In genomic region chr11:6923917-6924316, GRCm38 (mm10) we compare ENCODE assay signal across 9 mouse cellular contexts.
DNase-seq lines count a peak whose midpoint lies in the region; ATAC-seq and TF ChIP-seq lines count a peak whose summit lies in the region.
"Had no signal": no experiment of that assay in that cellular context is flagged by ENCODE, and none has a peak within 500 bp of the region (broad histone marks: within the 10 kb centered on the region; RNA-seq: fewer than 3 reads in every experiment).

No protein-coding gene starts in this region.

- no peaks in the 10 kb centered on the region for H3K27me3 ChIP-seq in forebrain, embryonic 16.5 days (replicated peaks; ENCODE audit: control insufficient read depth, insufficient read depth, low read length)
- no peaks in the 10 kb centered on the region for H3K27me3 ChIP-seq in forebrain, embryonic 11.5 days (ENCODE audit: control insufficient read depth, insufficient read depth, low read length)
- 0 out of 2 replicates have a peak, but pooled peaks cover 3% of the 10 kb centered on the region for H3K27me3 ChIP-seq in midbrain, embryonic 12.5 days
- H3K27me3 ChIP-seq in midbrain, embryonic 16.5 days (ENCODE audit: control insufficient read depth, insufficient read depth, low read depth, low read length) = no peaks in the 10 kb centered on the region
- no peaks in the 10 kb centered on the region for H3K27me3 ChIP-seq in limb, embryonic 15.5 days
- no peaks in the 10 kb centered on the region; the same call in 1 of the 2 replicates for H3K27me3 ChIP-seq in stomach, embryonic 16.5 days (ENCODE audit: control insufficient read depth, insufficient read depth, low read length)

- H3K9ac ChIP-seq in forebrain, embryonic 16.5 days (replicated peaks; ENCODE audit: low read depth, low read length) = no peak overlapping the region
- H3K9ac ChIP-seq in forebrain, embryonic 11.5 days (ENCODE audit: low read length) = no peak overlapping the region
- H3K9ac ChIP-seq in midbrain, embryonic 12.5 days (replicated peaks) = no peak overlapping the region
- H3K9ac ChIP-seq in midbrain, embryonic 16.5 days (ENCODE audit: low read depth, low read length) = no peak overlapping the region
- no peak overlapping the region for H3K9ac ChIP-seq in limb, embryonic 15.5 days
- peak overlapping the region; percentile 58 for H3K9ac ChIP-seq in stomach, embryonic 16.5 days (ENCODE audit: low read length)

- no peak for TF ChIP-seq CTCF in left cerebral cortex, adult 2 months (IDR thresholded peaks at IDR 0.05)

- H3K9me3 ChIP-seq in forebrain, embryonic 16.5 days (ENCODE audit: control insufficient read depth, low read length) = no peaks in the 10 kb centered on the region
- H3K9me3 ChIP-seq in forebrain, embryonic 11.5 days (ENCODE audit: control insufficient read depth, low read length) = no peaks in the 10 kb centered on the region
- no peaks in the 10 kb centered on the region for H3K9me3 ChIP-seq in midbrain, embryonic 12.5 days
- no peaks in the 10 kb centered on the region for H3K9me3 ChIP-seq in midbrain, embryonic 16.5 days (replicated peaks; ENCODE audit: control insufficient read depth, low read length, poor library complexity, severe bottlenecking)
- H3K9me3 ChIP-seq in limb, embryonic 15.5 days = no peaks in the 10 kb centered on the region
- H3K9me3 ChIP-seq in stomach, embryonic 16.5 days (replicated peaks; ENCODE audit: control insufficient read depth, low read length) = no peaks in the 10 kb centered on the region

- no peaks in the 10 kb centered on the region for H3K36me3 ChIP-seq in forebrain, embryonic 16.5 days (ENCODE audit: control insufficient read depth, insufficient read depth)
- H3K36me3 ChIP-seq in forebrain, embryonic 11.5 days (ENCODE audit: control insufficient read depth, insufficient read depth, low read length) = no peaks in the 10 kb centered on the region
- no peaks in the 10 kb centered on the region for H3K36me3 ChIP-seq in midbrain, embryonic 12.5 days
- no peaks in the 10 kb centered on the region for H3K36me3 ChIP-seq in midbrain, embryonic 16.5 days (ENCODE audit: control insufficient read depth, insufficient read depth, low read length)
- no peaks in the 10 kb centered on the region for H3K36me3 ChIP-seq in limb, embryonic 15.5 days
- no peaks in the 10 kb centered on the region for H3K36me3 ChIP-seq in stomach, embryonic 16.5 days (ENCODE audit: control insufficient read depth, insufficient read depth, low read length)

- H3K27ac ChIP-seq in forebrain, embryonic 16.5 days (ENCODE audit: low read length) = no peak overlapping the region
- H3K27ac ChIP-seq in forebrain, embryonic 11.5 days (ENCODE audit: low read depth, low read length) = no peak overlapping the region
- H3K27ac ChIP-seq in midbrain, embryonic 12.5 days (replicated peaks) = no peak overlapping the region
- H3K27ac ChIP-seq in midbrain, embryonic 16.5 days (ENCODE audit: low read length) = no peak overlapping the region
- H3K27ac ChIP-seq in limb, embryonic 15.5 days = no peak overlapping the region
- H3K27ac ChIP-seq in stomach, embryonic 16.5 days (ENCODE audit: low read length) = peak overlapping the region; percentile 42
- no peak overlapping the region for H3K27ac ChIP-seq in left cerebral cortex, adult 2 months

- DNase-seq in forebrain, embryonic 11.5 days (ENCODE audit: low spot score) = no peak
- no peak for DNase-seq in left cerebral cortex, adult 2 months (ENCODE audit: extremely low spot score in 1 of 2, low spot score in 2 of 2)
- no peak for DNase-seq in spleen, adult 18-20 months
- DNase-seq: kidney, postnatal 25 days had no signal

- H3K4me1 ChIP-seq in forebrain, embryonic 16.5 days (replicated peaks; ENCODE audit: control insufficient read depth, insufficient read depth, low read length) = no peaks in the 10 kb centered on the region
- peaks cover 2% of the 10 kb centered on the region; the same call in 1 of the 2 replicates for H3K4me1 ChIP-seq in forebrain, embryonic 11.5 days (replicated peaks; ENCODE audit: control insufficient read depth, insufficient read depth, low read length)
- H3K4me1 ChIP-seq in midbrain, embryonic 12.5 days = 0 out of 2 replicates have a peak, but pooled peaks cover 7% of the 10 kb centered on the region
- peaks cover 4% of the 10 kb centered on the region; the same call in 1 of the 2 replicates for H3K4me1 ChIP-seq in midbrain, embryonic 16.5 days (ENCODE audit: control insufficient read depth, insufficient read depth, low read length)
- H3K4me1 ChIP-seq in limb, embryonic 15.5 days = peaks cover 11% of the 10 kb centered on the region
- H3K4me1 ChIP-seq in stomach, embryonic 16.5 days (ENCODE audit: control insufficient read depth, insufficient read depth, low read length) = peaks cover 11% of the 10 kb centered on the region

- ATAC-seq in forebrain, embryonic 16.5 days = peak; percentile 38; the same call in 1 of the 2 replicates
- no peak for ATAC-seq in forebrain, embryonic 11.5 days (replicated peaks; ENCODE audit: low FRiP score)
- ATAC-seq in midbrain, embryonic 12.5 days (ENCODE audit: low FRiP score, low read depth) = peak; percentile 44
- ATAC-seq in midbrain, embryonic 16.5 days = no peak
- 0 out of 2 replicates have a peak, but pooled peaks have one; percentile 24 for ATAC-seq in limb, embryonic 15.5 days (ENCODE audit: insufficient number of reproducible peaks, low FRiP score, low TSS enrichment, low read depth)
- ATAC-seq in stomach, embryonic 16.5 days (ENCODE audit: insufficient read depth, low FRiP score) = peak; percentile 84; the same call in 1 of the 2 replicates

- no peak overlapping the region for H3K4me2 ChIP-seq in forebrain, embryonic 16.5 days (ENCODE audit: low read length)
- H3K4me2 ChIP-seq in forebrain, embryonic 11.5 days (ENCODE audit: low read depth, low read length, severe bottlenecking) = no peak overlapping the region
- 0 out of 2 replicates have a peak overlapping the region, but pooled peaks have one; percentile 19 for H3K4me2 ChIP-seq in midbrain, embryonic 12.5 days (replicated peaks)
- H3K4me2 ChIP-seq in midbrain, embryonic 16.5 days (ENCODE audit: low read length) = no peak overlapping the region
- H3K4me2 ChIP-seq in limb, embryonic 15.5 days = peak overlapping the region; percentile 24
- peak overlapping the region; percentile 44 for H3K4me2 ChIP-seq in stomach, embryonic 16.5 days (ENCODE audit: low read depth, low read length)

- intact Hi-C loops in left cerebral cortex, adult 2 months (cut with DNase I) = no loop called here

- WGBS in forebrain, embryonic 16.5 days = 15% methylated on average over 6 of the region's 6 CpGs
- 10% methylated on average over 6 of the region's 6 CpGs for WGBS in forebrain, embryonic 11.5 days
- WGBS in midbrain, embryonic 12.5 days = 11% methylated on average over 6 of the region's 6 CpGs
- WGBS in midbrain, embryonic 16.5 days = 10% methylated on average over 6 of the region's 6 CpGs
- WGBS in limb, embryonic 15.5 days = 17% methylated on average over 6 of the region's 6 CpGs
- WGBS in stomach, embryonic 16.5 days = 13% methylated on average over 6 of the region's 6 CpGs

- no peak overlapping the region for H3K4me3 ChIP-seq in forebrain, embryonic 16.5 days (replicated peaks; ENCODE audit: low read length)
- no peak overlapping the region for H3K4me3 ChIP-seq in forebrain, embryonic 11.5 days (ENCODE audit: low read depth, low read length)
- H3K4me3 ChIP-seq in midbrain, embryonic 12.5 days = no peak overlapping the region
- H3K4me3 ChIP-seq in midbrain, embryonic 16.5 days (ENCODE audit: low read depth, low read length) = no peak overlapping the region
- H3K4me3 ChIP-seq in limb, embryonic 15.5 days = no peak overlapping the region
- peak overlapping the region; percentile 23 for H3K4me3 ChIP-seq in stomach, embryonic 16.5 days (replicated peaks; ENCODE audit: low read length)
- H3K4me3 ChIP-seq in left cerebral cortex, adult 2 months = no peak overlapping the region

Comparison
In these comparisons a context has a peak if more than half of its experiments do, and no peak if none do; other contexts are left out.
1. ATAC-seq: peak in forebrain, embryonic 16.5 days (single experiment), midbrain, embryonic 12.5 days (single experiment), limb, embryonic 15.5 days (single experiment) and stomach, embryonic 16.5 days (single experiment); none in forebrain, embryonic 11.5 days (single experiment) and midbrain, embryonic 16.5 days (single experiment).
2. H3K4me2 ChIP-seq: peak in midbrain, embryonic 12.5 days (single experiment), limb, embryonic 15.5 days (single experiment) and stomach, embryonic 16.5 days (single experiment); none in forebrain, embryonic 16.5 days (single experiment), forebrain, embryonic 11.5 days (single experiment) and midbrain, embryonic 16.5 days (single experiment).